Mouse (Mus musculus) hindbrain, embryonic 11.5 days (tissue): Measurements from ENCODE around the gene Luzp1. TPM values are rescaled to one million over a fixed set of nuclear protein-coding genes. Genes with fewer than 3 reads are reported as not detected.
A peak's percentile ranks its signal among the peaks of the same experiment; 100 is the strongest.

Experiments used
- ATAC-seq: fragments of 200-750 bp; cut with Nextera tagmentation; 2 replicates; pipeline ENCODE4 v1.8.0; 2017; ENCODE audit warnings: mild to moderate bottlenecking, moderate TSS enrichment, moderate library complexity; ENCODE audit not compliant: low FRiP score
- DNase-seq: peaks from one replicate; pipeline ENCODE4 v3.0.0-alpha.2; 2015; ENCODE audit warnings: low spot score
- H3K27ac ChIP-seq: fragments of 300-500 bp; sonication (generic); 2 replicates; pipeline ENCODE4 v1.5.1; 2014; ENCODE audit warnings: mild to moderate bottlenecking, low read depth, low read length
- H3K27me3 ChIP-seq: fragments of 300-500 bp; sonication (generic); 2 replicates; pipeline ENCODE4 v1.6.1; 2014; ENCODE audit warnings: mild to moderate bottlenecking, low read length, moderate library complexity, mixed read lengths; ENCODE audit not compliant: control insufficient read depth, insufficient read depth
- H3K36me3 ChIP-seq: fragments of 300-500 bp; sonication (generic); 2 replicates; pipeline ENCODE4 v1.6.1; 2014; ENCODE audit warnings: mild to moderate bottlenecking, low read length, moderate library complexity, mixed read lengths; ENCODE audit not compliant: control insufficient read depth, insufficient read depth
- H3K4me1 ChIP-seq: fragments of 300-500 bp; sonication (generic); replicated peaks from 2 replicates; pipeline ENCODE4 v1.6.1; 2014; ENCODE audit warnings: low read length, mixed read lengths; ENCODE audit not compliant: control insufficient read depth, insufficient read depth
- H3K4me2 ChIP-seq: fragments of 300-500 bp; sonication (generic); replicated peaks from 2 replicates; pipeline ENCODE4 v1.6.1; 2014; ENCODE audit warnings: mild to moderate bottlenecking, low read depth, low read length
- H3K4me3 ChIP-seq: fragments of 300-500 bp; sonication (generic); 2 replicates; pipeline ENCODE4 v1.5.1; 2014; ENCODE audit warnings: low read depth, low read length
- H3K9ac ChIP-seq: fragments of 300-500 bp; sonication (generic); 2 replicates; pipeline ENCODE4 v1.6.1; 2014; ENCODE audit warnings: low read depth, low read length
- H3K9me3 ChIP-seq: fragments of 300-500 bp; sonication (generic); 2 replicates; pipeline ENCODE4 v1.6.1; 2016; ENCODE audit warnings: low read length; ENCODE audit not compliant: control insufficient read depth
- WGBS: fragments of 180-500 bp; shearing (Covaris S2); extraction: QIAGEN DNeasy Blood & Tissue Kit; methylation state at CpG from one replicate; pipeline ENCODE4 v1.1.7; 2014; 5-methylcytosine and 5-hydroxymethylcytosine counted together
- polyA plus RNA-seq: library from polyadenylated mRNA; unstranded; fragments of >200 nt; fragmentation: Nextera tagmentation; extraction: Ambion mirVana; gene quantifications from 2 replicates; pipeline ENCODE4 v1.2.1, GENCODE M21; 2014

Luzp1 gene
- polyA plus RNA-seq, 1 experiment from 2014 or later: 130 TPM

GRCm38 (mm10) chr4:136599869-136600268, 130.3 kb downstream of the Luzp1 start:
- ATAC-seq (no peak), DNase-seq (no peak)
- H3K4me1 ChIP-seq: no peaks in the 10 kb centered on the region; the same call in 1 of the 2 replicates
- no peaks in the 10 kb centered on the region for H3K9me3 ChIP-seq
- no peak overlapping the region for H3K4me3 ChIP-seq
- no peak overlapping the region for H3K27ac ChIP-seq
- no peak overlapping the region for H3K9ac ChIP-seq
- H3K27me3 ChIP-seq: no peaks in the 10 kb centered on the region
- H3K4me2 ChIP-seq: no peak overlapping the region
- 93% methylated on average over 3 of the region's 3 CpGs for WGBS
- no peaks in the 10 kb centered on the region for H3K36me3 ChIP-seq

DNA sequence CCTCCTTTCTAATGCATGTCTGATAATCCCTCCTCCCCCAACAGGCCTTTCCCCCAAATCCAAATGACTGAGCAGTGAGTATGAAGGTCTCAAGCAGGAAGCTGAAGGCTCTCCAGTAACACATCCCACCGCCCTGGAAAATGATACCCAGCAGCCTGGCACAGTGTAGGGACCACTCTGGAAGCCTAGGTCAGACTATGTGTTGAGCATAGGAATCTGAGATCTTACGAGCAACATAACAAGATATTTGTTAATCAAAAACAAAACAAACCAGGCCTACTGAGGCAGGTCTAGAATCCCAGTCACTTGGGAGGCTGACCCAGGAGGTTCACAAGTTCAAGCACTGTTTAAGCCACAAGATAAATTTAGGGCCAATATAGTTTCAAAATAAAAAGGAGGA, 131.0 kb downstream of the Luzp1 start:
- Histone ChIP-seq H3K36me3 (no peaks in the 10 kb centered on the region), H3K9ac (no peak overlapping the region), H3K4me2 (peak overlapping the region; percentile 50), H3K4me3 (peak overlapping the region; percentile 99), H3K4me1 (no peaks in the 10 kb centered on the region; the same call in 1 of the 2 replicates), H3K9me3 (no peaks in the 10 kb centered on the region), H3K27me3 (no peaks in the 10 kb centered on the region), H3K27ac (no peak overlapping the region)
- 90% methylated on average over 2 of the region's 2 CpGs for WGBS
- ATAC-seq (no peak), DNase-seq (no peak)

GRCm38 (mm10) chr4:136601476-136601875, 131.9 kb downstream of the Luzp1 start:
- Histone ChIP-seq H3K27ac (peak overlapping the region; percentile 94), H3K9me3 (no peaks in the 10 kb centered on the region), H3K4me2 (peak overlapping the region; percentile 50), H3K4me1 (no peaks in the 10 kb centered on the region; the same call in 1 of the 2 replicates), H3K36me3 (no peaks in the 10 kb centered on the region), H3K4me3 (peak overlapping the region; percentile 99), H3K9ac (peak overlapping the region; percentile 99), H3K27me3 (no peaks in the 10 kb centered on the region)
- DNase-seq (peak; percentile 69), ATAC-seq (no peak)
- 3% methylated on average over 13 of the region's 13 CpGs for WGBS

DNA sequence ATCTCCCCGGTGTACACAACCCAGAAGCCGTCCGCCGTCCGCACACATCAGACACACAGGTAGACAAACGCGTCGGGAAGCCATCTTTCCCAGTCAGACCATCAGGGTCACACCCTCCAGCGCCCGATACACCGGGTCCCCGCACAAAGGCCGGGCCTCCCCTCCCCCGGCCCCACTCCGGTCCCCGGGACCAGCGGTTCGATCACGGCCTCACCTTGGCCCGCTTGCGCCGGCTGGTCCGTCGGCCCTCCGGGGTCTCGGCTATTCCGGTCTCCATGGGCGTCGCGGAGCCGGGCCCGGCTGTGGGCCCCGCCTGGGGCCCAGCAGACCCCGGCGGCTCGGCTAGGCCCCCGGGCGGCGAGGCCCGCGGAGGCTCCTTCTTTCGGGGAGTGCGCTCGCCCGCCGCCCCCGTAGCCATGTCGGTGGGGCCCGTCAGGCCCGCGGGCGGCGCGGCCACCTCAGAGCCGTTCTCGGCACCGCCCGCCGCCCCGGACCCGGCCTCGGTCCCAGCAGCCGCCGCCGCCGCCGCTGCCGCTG, 132.5 kb downstream of the Luzp1 start:
- Histone ChIP-seq H3K4me1 (no peaks in the 10 kb centered on the region; the same call in 1 of the 2 replicates), H3K4me2 (peak overlapping the region; percentile 50), H3K27ac (peak overlapping the region; percentile 94), H3K9me3 (no peaks in the 10 kb centered on the region), H3K9ac (peak overlapping the region; percentile 99), H3K27me3 (no peaks in the 10 kb centered on the region), H3K36me3 (no peaks in the 10 kb centered on the region), H3K4me3 (peak overlapping the region; percentile 99)
- WGBS: under 1% methylated on average over 48 of the region's 68 CpGs
- DNase-seq (peak; percentile 75), ATAC-seq (peak; percentile 74)

DNA sequence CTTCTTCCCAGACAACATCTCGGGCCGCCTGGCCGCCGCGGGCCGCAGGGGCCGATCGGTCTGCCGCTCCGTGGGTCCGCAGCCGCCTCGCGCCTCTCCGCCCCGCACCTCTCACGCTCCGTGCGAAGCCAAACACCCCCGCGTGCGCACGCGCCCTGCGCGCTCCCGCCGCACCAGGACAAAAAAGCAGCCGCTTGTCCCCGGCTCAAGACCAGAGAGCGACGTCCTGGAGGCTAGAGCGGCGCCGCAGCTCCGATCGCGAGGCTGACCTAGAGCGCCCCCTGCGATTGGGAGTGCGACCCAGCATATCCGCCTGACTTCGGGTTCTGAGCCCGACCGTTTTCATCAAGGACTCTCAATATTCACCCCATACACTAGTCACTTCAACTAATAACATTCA, 133.0 kb downstream of the Luzp1 start, which contains the start of gene Kdm1a:
Gene Kdm1a (minus strand): TSS at position 156 of the 400 bp plus-strand sequence.
- peak; percentile 93 for ATAC-seq
- no peaks in the 10 kb centered on the region for H3K27me3 ChIP-seq
- peak within 1 kb of the TSS; percentile 50 for H3K4me2 ChIP-seq
- H3K36me3 ChIP-seq: no peaks in the 10 kb centered on the region
- WGBS: under 1% methylated on average over 45 of the region's 45 CpGs
- H3K9me3 ChIP-seq: no peaks in the 10 kb centered on the region
- peak; percentile 99 for DNase-seq
- peak within 1 kb of the TSS; percentile 94 for H3K27ac ChIP-seq
- peak within 1 kb of the TSS; percentile 99 for H3K9ac ChIP-seq
- H3K4me1 ChIP-seq: no peaks in the 10 kb centered on the region; the same call in 1 of the 2 replicates
- peak within 1 kb of the TSS; percentile 99 for H3K4me3 ChIP-seq

Other genes with a start within 250 kb of the Luzp1 start
- gene Tcea3, start 222.0 kb upstream of the Luzp1 start, polyA plus RNA-seq: 3.1 and 5.2 TPM in 2 replicates
- 26.2 and 33.1 TPM in 2 replicates for gene Zfp46, start 185.1 kb upstream of the Luzp1 start, polyA plus RNA-seq
- gene Hnrnpr, start 158.8 kb upstream of the Luzp1 start, polyA plus RNA-seq: 194 and 200 TPM in 2 replicates
- gene Htr1d, start 46.2 kb upstream of the Luzp1 start, polyA plus RNA-seq: 0.28 and 0.52 TPM in 2 replicates
- not detected in 2 replicates for gene 6030445D17Rik, start 7.5 kb upstream of the Luzp1 start, polyA plus RNA-seq
- 91.7 and 102 TPM in 2 replicates for gene Kdm1a, start 133.0 kb downstream of the Luzp1 start, polyA plus RNA-seq
- gene Tex46, start 140.7 kb downstream of the Luzp1 start, polyA plus RNA-seq: not detected in 2 replicates
- gene Lactbl1, start 152.9 kb downstream of the Luzp1 start, polyA plus RNA-seq: not detected in 2 replicates